Mouse (Mus musculus): Measurements from ENCODE around the gene Foxe1. TPM values are rescaled to one million over a fixed set of nuclear protein-coding genes. Genes with fewer than 3 reads are reported as not detected.
A peak's percentile ranks its signal among the peaks of the same experiment; 100 is the strongest.

Gene Foxe1
- total RNA-seq (2021): not detected
- long read RNA-seq: 0 reads

DNA sequence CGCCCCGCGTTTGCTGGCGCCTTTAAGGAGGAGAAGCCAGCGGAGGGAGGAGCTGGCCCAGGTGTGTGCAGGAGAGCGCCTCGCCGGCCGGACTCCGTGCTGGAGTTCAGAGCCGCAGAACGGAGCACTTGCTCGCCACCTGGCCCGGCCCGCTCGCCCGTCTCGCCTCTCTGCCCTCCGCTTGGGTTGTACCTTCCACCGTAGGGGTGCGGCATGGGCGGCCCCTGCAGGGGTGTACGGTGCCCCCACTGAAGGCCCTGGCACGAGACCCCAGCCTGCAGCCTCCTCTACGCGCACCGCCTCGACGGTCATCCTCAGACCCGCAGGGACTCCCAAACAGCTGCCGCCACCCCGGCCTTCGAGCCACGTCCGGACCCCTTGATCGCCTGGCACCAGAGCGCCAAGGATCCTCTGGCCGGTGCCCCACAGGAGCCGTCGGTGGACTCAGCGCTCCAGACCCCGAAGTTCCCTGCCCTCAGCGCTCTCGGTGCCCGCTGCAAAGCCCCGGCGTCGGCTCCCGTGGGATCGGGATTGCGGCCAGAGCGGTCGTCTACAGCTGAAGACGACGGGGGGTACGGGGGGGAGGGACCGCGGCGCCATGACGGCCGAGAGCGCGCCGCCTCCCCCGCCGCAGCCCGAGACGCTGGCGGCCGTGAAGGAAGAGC, at the start of gene Foxe1:
Foxe1 (plus strand) TSS at position 14 of the 665 bp plus-strand sequence.
- DNase-seq (ENCODE audit: low spot score in 2 of 2): no peak

DNA sequence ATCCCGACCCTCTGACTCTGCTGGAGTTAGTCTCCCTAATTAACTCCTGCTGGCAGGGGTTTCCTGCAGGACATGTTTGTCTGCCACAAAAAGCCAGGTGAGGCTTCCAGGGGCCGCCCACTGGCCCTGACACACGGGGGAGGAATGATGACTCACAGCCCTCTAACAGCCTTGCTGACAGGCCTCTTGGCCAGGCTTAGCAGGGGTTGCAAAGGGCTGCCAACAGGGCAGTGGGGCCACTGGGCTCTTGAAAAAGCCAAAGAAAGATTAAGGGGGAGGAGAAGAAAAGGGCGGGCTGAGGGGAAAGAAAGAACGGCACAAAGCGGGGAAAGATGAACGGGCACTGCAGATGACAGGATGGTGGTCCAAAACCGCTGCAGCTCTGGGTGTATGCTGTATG, 39.3 kb upstream of the Foxe1 start:
- DNase-seq (ENCODE audit: low spot score in 2 of 2): peak in 1 of 2 experiments; percentile 12

DNA sequence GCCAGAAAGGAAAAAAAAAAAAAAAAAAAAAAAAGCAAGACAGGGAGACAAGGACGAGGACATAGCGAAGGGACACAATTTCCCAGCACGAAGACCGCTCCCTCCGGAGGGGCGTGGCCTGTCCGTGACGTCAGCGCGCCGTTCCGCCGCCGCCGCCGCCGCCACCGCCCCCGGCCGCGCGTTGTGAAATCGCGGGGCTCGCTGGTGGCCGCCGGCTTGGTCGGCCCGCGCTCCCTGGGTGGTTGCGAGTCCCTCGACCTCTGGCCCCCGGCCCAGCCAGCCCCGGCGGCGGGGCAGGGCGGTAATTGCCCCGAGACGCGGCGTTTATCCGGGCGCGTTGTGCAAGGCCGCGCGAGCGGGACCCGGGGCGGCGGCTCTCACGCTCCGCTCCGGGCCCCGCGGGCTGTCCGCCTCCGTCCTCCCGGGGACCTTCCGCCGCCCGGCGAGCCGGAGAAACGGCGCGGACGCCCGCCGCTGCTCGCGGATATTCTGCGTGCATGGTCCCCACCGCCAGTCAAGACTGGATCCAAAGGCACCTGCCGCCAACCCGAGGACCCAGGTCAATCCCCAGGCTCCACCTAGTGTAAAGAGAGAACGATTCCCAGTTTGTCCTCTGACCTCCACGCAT, 38.5 kb upstream of the Foxe1 start:
- peak; percentile 68 to 88 for DNase-seq (ENCODE audit: low spot score in 2 of 2)

DNA sequence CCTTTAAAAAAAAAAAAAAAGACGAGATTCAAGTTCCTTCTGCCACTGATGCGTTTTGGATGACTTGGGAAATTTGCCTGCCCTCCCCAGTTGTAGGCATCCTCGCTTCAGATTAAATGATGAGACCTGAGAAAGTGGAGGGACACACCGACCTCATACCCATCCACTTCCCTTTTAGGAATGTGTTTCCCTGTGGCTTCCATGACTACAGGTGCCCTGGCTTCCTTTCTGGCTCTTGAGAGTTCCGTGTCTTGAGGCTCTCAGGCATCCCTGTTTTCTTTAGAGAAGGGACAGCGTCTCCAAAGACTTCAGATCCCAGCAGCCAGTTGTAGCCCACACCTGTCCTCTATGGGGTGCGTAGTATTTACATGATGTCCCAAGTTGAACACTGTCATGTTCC, 38.0 kb upstream of the Foxe1 start:
- DNase-seq (ENCODE audit: low spot score in 2 of 2): peak in 1 of 2 experiments; percentile 5

DNA sequence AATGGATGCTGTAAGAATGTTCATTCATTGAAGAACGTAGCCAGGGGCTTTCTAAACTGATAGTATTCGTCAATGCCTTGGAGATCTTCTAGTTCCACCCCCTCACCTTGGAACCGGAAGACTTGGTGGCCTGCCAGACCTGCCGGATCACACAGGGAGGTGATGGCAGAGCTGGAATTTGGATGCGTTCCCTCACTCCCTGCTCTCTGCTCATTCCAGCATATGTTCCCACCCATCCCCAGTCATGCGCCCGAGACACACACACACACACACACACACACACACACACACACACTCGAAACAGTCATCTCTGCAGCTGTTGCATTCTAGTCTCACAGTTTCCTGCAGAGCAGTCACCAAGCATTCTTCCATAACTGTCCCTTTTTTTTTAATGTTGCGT, 36.1 kb upstream of the Foxe1 start:
- DNase-seq (ENCODE audit: low spot score in 2 of 2): peak; percentile 36 to 59

DNA sequence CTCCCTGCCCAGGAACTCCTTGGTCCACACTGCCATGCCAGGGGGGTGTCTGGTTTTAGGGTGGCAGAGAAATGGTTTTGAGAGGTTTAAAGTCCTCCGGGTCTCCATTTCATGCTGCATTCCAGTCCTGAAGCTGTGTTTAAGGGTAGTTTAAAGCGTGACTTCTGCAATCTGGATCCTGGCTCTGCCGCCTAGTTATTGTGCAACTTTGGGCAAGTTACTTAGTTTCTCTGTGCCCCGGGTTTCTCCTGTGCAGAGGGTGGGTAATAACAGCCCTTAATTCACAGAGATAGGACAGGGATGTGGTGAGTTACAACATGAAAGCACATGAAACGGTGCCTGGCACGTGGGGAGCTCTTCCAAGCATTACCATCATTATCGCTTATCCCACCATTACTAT, 35.5 kb upstream of the Foxe1 start:
- no peak for DNase-seq (ENCODE audit: low spot score in 2 of 2)

DNA sequence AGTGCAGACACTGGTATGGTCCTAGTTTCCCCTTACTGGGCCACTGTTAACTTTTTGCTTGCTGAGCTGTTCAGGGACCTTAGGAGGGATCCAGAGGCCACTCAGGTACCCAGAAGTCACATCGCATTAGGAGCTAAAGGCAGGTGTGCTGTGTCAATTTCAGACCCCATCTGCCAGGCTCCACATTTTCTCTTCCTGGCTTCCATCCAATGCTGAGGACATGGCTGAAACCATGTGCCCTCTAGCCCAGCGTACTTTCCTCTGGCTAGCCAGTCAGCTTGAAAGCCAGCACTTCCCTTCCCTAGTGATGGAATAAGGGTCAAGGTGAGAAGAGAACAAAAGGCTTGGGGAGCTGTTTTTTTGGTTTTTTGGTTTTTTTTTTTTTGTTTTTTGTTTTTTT, 31.8 kb upstream of the Foxe1 start:
- no peak for DNase-seq (ENCODE audit: low spot score in 2 of 2)

DNA sequence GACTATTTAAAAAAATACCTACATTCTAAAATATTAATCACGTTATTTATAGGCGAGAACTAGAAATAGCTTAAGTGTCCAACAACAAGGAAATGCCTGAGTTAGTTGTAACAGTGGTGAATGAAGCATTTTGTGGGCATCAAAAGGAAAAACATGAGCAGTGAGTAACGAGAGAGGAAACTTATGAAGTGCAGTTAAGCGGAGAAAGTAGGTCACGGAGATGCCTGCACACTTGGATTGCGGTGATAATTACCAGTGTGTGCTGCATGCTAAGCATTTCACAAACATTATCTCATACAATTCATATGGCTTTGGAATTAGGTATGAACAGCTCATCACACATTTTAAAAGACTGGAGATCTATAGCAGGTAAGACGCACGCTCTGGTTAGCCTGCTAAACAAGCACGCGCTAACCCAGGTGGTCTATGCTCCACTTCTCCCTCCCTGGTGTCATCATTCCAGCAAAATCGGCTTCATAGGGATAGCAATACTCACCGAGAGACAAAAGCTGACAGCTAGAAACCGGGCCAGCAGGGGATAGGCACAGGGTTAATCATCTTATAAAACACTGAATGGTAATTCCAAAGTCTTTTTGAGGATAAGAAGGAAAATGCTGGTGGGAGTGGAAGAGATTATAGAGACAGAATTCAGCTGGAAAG, 21.5 kb upstream of the Foxe1 start:
- no peak for DNase-seq (ENCODE audit: low spot score in 2 of 2)

DNA sequence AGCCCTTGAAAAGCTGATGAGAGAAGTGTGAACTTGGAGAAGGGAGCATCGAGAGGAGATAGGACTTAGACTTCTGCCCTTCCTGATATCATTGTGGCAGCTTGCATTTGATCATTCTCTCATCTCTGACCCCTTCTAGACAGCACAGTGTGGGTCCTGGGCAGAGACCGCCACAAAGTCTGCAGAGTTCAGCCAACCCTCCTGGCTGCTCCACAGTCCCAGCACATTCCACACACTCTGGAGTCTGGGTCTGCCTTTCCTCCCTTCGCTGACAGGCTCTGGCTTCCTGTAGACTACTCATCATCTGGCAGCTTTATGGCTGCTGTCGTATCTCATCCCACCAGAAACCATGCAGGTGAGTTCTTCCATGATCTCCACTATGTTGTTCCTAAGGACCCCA, 20.7 kb upstream of the Foxe1 start:
- no peak for DNase-seq (ENCODE audit: low spot score in 2 of 2)

DNA sequence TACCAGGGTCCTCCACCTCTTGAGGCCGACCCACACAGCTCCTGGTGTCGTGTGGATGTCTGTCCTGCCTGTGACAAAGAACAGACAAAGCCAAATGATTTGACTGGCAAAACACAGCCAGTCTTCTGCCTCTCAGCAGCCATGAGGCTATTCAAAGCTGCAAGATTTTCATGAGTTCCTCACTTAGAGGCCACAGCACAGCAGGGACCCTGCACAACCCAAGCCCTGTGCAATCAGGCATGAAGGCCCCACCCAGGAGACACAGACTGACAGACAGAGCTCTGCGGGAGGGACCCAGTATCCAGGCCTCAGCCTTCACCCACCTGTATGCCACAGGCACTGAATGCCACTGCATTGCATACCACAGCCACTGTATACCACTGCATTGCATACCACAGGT, 14.5 kb upstream of the Foxe1 start:
- DNase-seq (ENCODE audit: low spot score in 2 of 2): no peak

DNA sequence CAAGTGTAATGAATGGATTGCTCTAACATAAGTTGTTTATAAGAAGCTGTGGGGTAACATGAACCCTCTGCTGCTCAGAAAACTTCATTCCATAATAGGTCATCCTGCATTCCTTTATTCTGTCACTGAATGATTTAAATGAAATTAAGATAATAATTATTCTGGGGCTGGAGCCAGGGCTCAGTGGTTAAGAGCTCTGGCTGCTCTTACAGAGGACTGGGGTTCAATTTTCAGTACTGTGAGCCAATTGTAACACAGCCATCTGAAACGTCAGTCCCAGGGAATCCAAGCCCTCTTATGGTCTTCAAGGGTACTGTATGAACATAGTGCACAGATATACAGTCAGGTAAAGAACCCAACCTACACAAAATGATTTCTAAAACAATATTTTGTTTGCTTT, 7.6 kb upstream of the Foxe1 start:
- no peak for DNase-seq (ENCODE audit: low spot score in 2 of 2)

DNA sequence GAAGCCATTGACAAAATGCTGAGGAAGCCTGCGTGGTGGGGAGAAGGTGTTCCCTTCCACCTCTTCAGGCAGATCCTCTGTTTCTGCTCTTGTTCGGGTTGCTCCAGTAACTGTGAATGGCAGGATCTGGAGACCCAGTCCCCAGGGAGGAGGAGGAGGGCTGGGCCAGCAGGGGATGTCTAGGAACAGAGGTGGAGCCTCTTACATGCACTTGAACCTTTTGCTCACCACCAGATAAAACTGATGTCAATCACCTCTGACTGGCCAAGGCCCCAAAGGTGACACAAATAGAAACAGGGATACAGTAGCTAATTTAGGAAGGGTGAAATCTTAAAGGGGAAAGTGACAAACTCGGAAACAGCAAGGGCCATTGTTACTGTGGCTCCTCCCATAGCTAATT, 5.4 kb upstream of the Foxe1 start:
- no peak for DNase-seq (ENCODE audit: low spot score in 2 of 2)

DNA sequence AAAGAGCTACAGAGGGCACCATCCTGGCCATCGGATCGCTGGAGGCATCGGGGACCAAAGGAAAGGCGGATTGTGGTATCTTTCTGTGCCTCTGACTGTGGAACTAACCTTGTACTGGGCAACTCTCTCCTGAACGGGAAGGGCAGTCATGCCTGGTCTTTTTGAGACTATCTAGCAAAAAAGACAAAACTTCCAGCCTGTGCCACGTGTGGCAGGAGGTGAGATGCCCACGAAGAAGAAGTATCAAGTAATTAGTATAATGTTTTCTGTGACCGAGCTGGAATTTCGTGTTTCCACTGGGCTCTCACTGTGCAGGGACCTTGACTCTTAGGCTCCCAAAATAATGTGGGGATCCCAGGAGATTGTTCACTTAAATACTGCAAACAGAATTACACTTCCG, 4.4 kb upstream of the Foxe1 start:
- no peak for DNase-seq (ENCODE audit: low spot score in 2 of 2)

DNA sequence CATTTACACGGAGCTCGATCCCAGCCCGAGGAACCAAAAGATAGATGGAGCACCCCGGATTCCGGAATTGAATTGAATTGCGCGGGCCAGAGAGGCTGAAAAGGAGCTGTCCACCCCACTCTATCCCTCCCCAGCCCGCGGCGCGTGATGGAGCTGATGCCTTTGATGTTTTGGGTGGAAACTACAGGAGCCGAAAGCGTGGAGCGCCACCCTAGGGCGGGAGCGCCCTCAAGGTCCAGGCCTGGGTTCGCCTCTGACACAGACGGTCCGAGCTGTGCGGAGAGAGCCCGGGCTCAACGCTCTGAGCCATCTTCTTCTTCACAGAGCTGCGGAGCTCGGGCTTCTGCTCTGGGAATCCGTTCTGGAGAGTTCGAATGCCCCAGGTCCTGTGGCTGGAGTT, 3.8 kb upstream of the Foxe1 start:
- DNase-seq (ENCODE audit: low spot score in 2 of 2): no peak

DNA sequence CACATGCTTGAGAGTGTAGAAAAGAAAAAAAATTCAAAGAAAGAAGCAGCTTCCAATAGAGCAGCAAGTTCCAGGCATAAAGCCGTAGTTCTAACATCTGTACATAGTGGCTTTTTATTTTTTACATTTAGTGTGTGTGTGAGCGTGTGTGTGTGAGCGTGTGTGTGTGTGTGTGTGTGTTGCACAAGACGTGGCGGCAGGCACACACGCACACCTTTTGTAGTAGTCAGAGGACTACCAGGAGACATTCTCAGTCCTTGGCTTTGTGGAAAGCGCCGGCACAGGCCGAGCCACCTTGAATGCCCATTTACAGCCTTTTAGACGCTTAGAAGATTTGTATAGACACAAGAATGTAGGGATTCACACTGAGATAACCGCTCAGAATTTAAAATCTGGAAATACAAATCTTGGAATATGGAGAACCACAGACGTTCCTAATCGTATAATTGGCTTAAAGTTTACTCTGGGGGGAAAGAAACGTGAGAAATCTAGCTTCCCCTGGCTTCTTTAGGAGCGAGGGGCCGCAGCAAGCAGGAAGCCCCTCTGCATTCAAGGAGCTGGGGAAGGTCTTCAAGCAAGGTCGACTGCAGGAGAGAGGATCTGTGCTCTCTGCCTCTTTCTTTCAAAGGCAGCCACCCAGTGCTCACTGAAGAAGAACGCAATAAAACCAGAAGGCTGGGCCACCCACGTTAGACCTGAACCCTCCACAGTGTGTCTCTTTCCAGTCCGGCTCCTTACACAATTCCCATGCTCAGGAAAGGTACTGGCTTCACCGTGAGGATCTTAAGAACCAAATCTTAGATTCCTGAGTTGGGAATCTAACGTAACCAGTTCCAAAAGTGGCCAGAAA, 1.4 kb upstream of the Foxe1 start:
- DNase-seq (ENCODE audit: low spot score in 2 of 2): no peak

DNA sequence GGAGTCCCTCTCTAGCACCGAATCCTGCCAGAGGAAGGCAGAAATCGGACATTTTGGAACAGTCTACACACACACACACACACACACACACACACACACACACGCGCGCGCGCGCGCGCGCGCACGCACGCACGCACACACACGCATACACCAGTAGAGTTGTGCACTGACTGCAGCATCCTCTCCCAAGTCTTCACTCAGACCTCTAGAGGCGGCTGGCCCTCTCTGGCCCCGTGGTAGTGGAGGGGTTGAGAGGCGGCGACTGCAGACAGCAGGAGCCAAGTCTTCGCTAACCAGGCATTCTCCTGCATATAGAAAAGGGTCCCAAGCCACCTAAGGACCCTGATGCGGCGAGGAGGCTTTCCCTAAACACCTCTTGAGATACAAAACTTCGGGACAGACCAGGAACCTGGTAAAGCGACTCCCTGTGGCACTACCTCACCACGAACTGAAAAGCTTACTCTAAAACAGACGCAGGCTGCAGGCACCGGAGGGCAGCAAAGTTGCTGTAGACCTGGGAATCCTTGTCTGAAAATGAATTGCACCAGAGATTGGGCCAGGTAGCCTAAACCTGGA, 610 bp upstream of the Foxe1 start:
- DNase-seq (ENCODE audit: low spot score in 2 of 2): no peak

DNA sequence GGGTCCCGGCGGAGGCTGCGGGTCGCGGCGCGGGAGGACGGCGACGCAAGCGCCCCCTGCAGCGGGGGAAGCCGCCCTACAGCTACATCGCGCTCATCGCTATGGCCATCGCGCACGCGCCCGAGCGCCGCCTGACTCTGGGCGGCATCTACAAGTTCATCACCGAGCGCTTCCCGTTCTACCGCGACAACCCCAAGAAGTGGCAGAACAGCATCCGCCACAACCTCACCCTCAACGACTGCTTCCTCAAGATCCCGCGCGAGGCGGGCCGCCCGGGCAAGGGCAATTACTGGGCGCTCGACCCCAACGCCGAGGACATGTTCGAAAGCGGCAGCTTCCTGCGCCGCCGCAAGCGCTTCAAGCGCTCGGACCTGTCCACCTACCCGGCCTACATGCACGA, 879 bp downstream of the Foxe1 start:
- no peak for DNase-seq (ENCODE audit: low spot score in 2 of 2)

DNA sequence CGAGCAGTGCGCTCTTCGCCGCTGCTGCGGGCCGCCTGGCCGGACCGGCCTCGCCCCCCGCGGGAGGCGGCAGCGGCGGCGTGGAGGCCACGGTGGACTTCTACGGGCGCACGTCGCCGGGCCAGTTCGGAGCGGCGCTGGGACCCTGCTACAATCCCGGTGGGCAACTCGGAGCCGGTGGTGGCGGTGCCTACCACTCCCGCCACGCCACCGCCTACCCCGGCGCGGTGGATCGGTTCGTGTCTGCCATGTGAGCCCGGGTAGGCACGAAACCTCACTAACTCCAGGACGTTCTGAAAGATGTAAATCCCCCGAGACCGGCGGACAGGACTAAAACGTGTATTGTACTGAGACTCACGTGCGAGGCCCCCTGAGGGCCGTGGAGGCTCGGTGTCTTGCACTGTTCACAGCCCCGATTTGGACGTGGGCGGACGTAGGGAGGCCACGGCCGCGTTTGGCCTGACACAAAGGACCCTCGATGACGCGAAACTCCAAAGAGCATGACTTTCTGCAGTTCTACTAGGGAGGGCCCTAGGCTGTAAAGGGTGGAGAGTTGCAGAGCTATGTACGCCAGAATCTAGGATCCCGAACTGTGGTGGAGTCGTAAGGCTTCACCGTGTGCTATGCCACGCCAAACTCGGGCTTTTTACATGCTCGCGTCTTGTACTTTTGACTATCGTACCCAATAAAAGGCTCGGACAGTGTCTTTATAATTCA, 1.8 kb downstream of the Foxe1 start:
- no peak for DNase-seq (ENCODE audit: low spot score in 2 of 2)

DNA sequence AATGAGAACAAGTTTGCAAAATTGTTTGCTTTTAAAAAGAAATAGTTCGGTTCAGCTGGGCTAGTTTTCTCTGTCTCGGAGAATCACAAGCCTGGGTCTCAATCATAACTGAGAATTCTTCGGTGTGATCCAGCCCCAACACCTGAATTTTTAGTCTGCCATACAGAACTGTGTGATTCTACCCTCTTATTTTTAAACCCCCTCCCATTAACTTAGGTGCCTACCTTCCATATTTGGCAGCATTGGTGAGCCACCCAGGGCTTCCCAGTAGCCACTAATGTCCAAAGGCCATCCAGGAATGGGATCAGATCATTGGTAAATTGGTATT, 2.3 kb downstream of the Foxe1 start:
- no peak for DNase-seq (ENCODE audit: low spot score in 2 of 2)

DNA sequence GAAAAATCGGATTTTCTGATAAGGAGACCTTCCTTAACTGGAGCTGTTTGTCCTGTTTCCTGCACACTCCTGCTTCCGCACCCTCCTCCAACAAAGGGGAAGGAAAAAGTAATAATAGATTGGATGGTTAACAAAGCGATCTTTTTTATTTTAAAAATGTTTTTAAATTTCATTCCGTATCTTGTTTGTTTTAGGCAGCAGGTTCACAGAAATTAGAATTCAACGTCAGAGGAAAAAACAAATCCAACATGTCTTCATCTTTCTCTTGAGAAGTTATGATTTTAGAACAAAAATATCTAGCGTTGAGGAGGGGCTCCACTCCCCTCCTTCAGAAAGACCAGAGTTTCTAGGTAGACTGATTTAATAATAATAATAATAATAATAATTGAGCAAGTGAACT, 2.8 kb downstream of the Foxe1 start:
- DNase-seq (ENCODE audit: low spot score in 2 of 2): no peak

DNA sequence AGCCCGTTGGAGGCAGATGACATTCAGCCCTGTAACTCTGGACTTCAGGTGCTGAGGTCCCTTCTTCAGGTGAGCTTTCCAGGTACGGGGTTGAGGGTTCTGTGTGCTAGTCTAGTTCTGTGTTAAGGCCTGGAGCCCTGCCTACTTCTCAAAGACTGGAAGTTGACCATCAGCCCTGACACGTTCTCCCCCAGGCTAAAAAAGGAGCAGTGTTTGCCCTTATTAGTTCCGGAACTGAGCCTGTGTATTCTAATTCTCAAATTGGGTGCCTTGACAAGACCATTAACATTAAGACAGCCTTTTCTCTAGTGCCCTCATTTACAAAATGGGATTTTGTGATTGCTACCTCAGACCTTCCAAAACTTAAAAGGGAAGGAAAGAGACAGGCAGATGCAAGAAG, 3.7 kb downstream of the Foxe1 start:
- no peak for DNase-seq (ENCODE audit: low spot score in 2 of 2)

Measured in layer of hippocampus, adult 18-20 months (tissue).